Mouse (Mus musculus) forebrain, postnatal 0 days (tissue): ENCODE data around the gene Rab25. TPM values are rescaled to one million over a fixed set of nuclear protein-coding genes. Genes with fewer than 3 reads are reported as not detected.
"Not testable (repeated sequence)": the region's sequence is repeated elsewhere in the genome, so short reads cannot be mapped to it uniquely, and the experiment has no call there.

Experiments used
- ATAC-seq: fragments of 200-750 bp; cut with Nextera tagmentation; 2 replicates; pipeline ENCODE4 v1.8.0; 2017; ENCODE audit warnings: mild to moderate bottlenecking, moderate library complexity
- DNase-seq: peaks from one replicate; pipeline ENCODE4 v3.0.0-alpha.2; 2015
- H3K27ac ChIP-seq: fragments of 300-500 bp; sonication (generic); 2 replicates; pipeline ENCODE4 v1.5.1; 2014; ENCODE audit warnings: low read depth, mild to moderate bottlenecking, antibody characterized with exemption, low read length, moderate library complexity, mixed read lengths
- H3K27me3 ChIP-seq: fragments of 300-500 bp; sonication (generic); 2 replicates; pipeline ENCODE4 v1.6.1; 2014; ENCODE audit warnings: mild to moderate bottlenecking, low read length, mixed read lengths; ENCODE audit not compliant: insufficient read depth
- H3K36me3 ChIP-seq: fragments of 300-500 bp; sonication (generic); 2 replicates; pipeline ENCODE4 v1.6.1; 2014; ENCODE audit warnings: mild to moderate bottlenecking, moderate library complexity; ENCODE audit not compliant: insufficient read depth
- H3K4me1 ChIP-seq: fragments of 300-500 bp; sonication (generic); 2 replicates; pipeline ENCODE4 v1.6.1; 2014; ENCODE audit warnings: antibody characterized with exemption; ENCODE audit not compliant: insufficient read depth
- H3K4me2 ChIP-seq: fragments of 300-500 bp; sonication (generic); 2 replicates; pipeline ENCODE4 v1.6.1; 2014; ENCODE audit warnings: low read depth, mild to moderate bottlenecking, moderate library complexity
- H3K4me3 ChIP-seq: fragments of 300-500 bp; sonication (generic); 2 replicates; pipeline ENCODE4 v1.5.1; 2014; ENCODE audit warnings: low read depth, low read length, mixed read lengths
- H3K9ac ChIP-seq: fragments of 300-500 bp; sonication (generic); 2 replicates; pipeline ENCODE4 v1.6.1; 2014; ENCODE audit warnings: mild to moderate bottlenecking
- H3K9me3 ChIP-seq: fragments of 300-500 bp; sonication (generic); 2 replicates; pipeline ENCODE4 v1.6.1; 2016; ENCODE audit warnings: low read length
- CTCF ChIP-seq: sonication (generic); IDR thresholded peaks from 2 replicates; pipeline ENCODE4 v1.5.1; 2016; ENCODE audit warnings: antibody characterized with exemption, control low read depth, low read depth
- WGBS: fragments of 180-500 bp; shearing (Covaris S2); extraction: QIAGEN DNeasy Blood & Tissue Kit; methylation state at CpG from one replicate; pipeline ENCODE4 v1.1.7; 2014; 5-methylcytosine and 5-hydroxymethylcytosine counted together
- polyA plus RNA-seq: library from polyadenylated mRNA; unstranded; fragments of >200 nt; fragmentation: Nextera tagmentation; extraction: Ambion mirVana; gene quantifications from 2 replicates; pipeline ENCODE4 v1.2.1, GENCODE M21; 2015
- total RNA-seq: library from RNA; depleted of rRNA; stranded (reverse); fragments of >200 nt; gene quantifications from 2 replicates; pipeline ENCODE4 v1.2.3, GENCODE M21; 2014; rRNA removed

Gene Rab25
- not detected in 2 replicates for total RNA-seq
- 0.33 TPM in 1 of 2 replicates, not detected in the other for polyA plus RNA-seq

DNA sequence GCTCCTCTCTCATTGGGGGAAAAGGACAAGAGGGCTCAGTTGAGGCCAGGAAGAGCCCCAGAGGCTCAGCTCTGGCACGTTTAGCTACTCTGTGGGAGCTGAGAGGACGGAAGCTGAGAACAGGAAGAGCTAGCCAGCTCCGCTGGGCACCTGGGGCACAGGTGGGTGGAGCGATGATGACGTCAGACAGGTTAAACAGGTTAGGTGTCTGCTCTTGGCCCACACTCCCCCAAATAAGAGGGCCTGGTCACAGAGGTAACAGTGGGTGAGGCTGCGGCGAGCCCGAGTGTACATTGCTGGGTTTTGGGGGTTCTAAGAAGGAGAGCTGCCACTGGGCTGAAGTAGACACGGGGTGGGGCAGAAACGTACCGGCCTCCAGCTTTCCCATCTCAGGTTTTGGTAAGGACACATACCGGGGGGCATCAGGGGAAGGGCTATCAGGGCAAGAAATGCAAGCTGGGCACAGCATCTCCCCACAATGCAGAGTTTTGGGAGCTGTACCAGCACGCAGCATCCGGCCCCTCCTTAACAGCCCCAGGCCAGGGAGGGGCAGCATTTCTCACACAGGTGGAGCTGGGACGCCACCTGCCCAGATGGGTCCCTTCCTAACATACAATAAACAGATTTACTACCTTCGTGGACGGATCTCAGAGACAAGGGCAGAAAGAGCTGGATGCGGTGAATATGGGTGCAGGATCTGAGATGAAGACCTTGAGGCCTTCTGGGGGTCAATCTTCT, at the start of gene Rab25:
Rab25 (minus strand) TSS at position 121 of the 738 bp plus-strand sequence.
- Histone ChIP-seq H3K4me2 (no peak within 1 kb of the TSS), H3K9ac (no peak within 1 kb of the TSS), H3K36me3 (no peaks in the 10 kb centered on the region), H3K9me3 (no peaks in the 10 kb centered on the region), H3K27me3 (no peaks in the 10 kb centered on the region), H3K4me3 (no peak within 1 kb of the TSS), H3K4me1 (peaks cover 5% of the 10 kb centered on the region; the same call in 1 of the 2 replicates), H3K27ac (no peak within 1 kb of the TSS)
- DNase-seq (no peak), ATAC-seq (no peak)
- no peak for TF ChIP-seq CTCF
- 53% methylated on average over 18 of the region's 18 CpGs for WGBS

DNA sequence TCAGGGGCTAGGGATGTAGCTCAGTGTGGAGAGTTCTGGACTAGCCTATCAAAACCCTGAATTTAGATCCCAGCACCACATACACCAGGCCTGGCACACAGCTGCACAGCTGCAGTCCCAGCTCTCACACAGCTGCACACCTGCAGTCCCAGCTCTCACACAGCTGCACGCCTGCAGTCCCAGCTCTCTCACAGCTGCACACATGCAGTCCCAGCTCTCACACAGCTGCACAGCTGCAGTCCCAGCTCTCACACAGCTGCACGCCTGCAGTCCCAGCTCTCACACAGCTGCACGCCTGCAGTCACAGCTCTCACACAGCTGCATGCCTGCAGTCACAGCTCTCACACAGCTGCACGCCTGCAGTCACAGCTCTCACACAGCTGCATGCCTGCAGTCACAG, 48.4 kb upstream of the Rab25 start:
- not testable (repeated sequence) for H3K9me3 ChIP-seq, H3K9ac ChIP-seq, H3K36me3 ChIP-seq, H3K4me3 ChIP-seq, H3K4me1 ChIP-seq, ATAC-seq, H3K4me2 ChIP-seq, H3K27me3 ChIP-seq, H3K27ac ChIP-seq, DNase-seq
- WGBS, result 85% methylated on average over 4 of the region's 4 CpGs

GRCm38 (mm10) chr3:88593893-88594580, 45.9 kb upstream of the Rab25 start:
- Histone ChIP-seq H3K4me1 (no peaks in the 10 kb centered on the region), H3K4me3 (no peak overlapping the region), H3K4me2 (no peak overlapping the region), H3K27ac (no peak overlapping the region), H3K27me3 (no peaks in the 10 kb centered on the region), H3K9me3 (no peaks in the 10 kb centered on the region), H3K36me3 (no peaks in the 10 kb centered on the region), H3K9ac (no peak overlapping the region)
- ATAC-seq (no peak), DNase-seq (no peak)
- WGBS, result 63% methylated on average over 10 of the region's 10 CpGs
- TF ChIP-seq CTCF, result no peak

DNA sequence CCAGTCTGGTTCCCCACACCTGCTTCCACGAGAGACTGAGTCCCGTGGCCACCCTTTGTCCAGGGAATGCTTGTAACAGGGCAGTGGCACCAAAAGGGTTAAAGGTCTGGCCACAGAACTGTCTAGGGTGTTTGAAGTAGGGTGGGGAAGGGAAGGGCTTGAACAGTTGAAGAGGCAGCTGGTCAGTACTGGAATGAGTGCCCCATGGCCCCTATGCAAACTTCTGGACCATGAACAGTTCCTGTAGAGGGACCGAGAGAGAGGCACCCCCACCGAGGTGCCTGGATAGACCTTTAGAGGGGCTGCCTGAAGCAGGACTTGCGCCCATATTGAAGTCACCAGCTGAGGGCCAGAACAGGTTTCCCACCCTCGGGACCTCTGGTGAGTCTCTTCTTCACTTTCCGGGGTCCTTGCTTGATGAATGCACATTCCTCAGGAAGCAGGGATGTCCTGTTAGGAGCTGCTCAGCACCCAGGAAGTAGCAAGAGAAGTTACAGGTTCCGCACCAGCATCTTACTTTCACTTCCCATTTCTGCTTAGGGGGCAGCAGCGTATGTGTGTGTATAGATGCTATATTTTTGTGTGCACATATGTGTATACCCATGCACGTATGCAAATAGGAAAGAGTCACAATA, 45.0 kb upstream of the Rab25 start:
- no peak overlapping the region for H3K9ac ChIP-seq
- no peaks in the 10 kb centered on the region for H3K4me1 ChIP-seq
- 78% methylated on average over 10 of the region's 10 CpGs for WGBS
- H3K4me3 ChIP-seq, result no peak overlapping the region
- H3K4me2 ChIP-seq, result no peak overlapping the region
- ATAC-seq, result no peak
- H3K27me3 ChIP-seq, result no peaks in the 10 kb centered on the region
- TF ChIP-seq CTCF, result no peak
- H3K9me3 ChIP-seq, result no peaks in the 10 kb centered on the region
- DNase-seq, result no peak
- H3K27ac ChIP-seq, result no peak overlapping the region
- H3K36me3 ChIP-seq, result peaks cover 9% of the 10 kb centered on the region

GRCm38 (mm10) chr3:88591950-88592731, 44.0 kb upstream of the Rab25 start:
- H3K9me3 ChIP-seq, result no peaks in the 10 kb centered on the region
- peak; percentile 66 for TF ChIP-seq CTCF
- DNase-seq (peak; percentile 85), ATAC-seq (peak; percentile 50; the same call in 1 of the 2 replicates)
- no peak overlapping the region for H3K9ac ChIP-seq
- no peaks in the 10 kb centered on the region for H3K4me1 ChIP-seq
- no peaks in the 10 kb centered on the region for H3K27me3 ChIP-seq
- no peak overlapping the region for H3K4me3 ChIP-seq
- H3K27ac ChIP-seq, result no peak overlapping the region
- WGBS, result 31% methylated on average over 9 of the region's 9 CpGs
- no peak overlapping the region for H3K4me2 ChIP-seq
- peaks cover 18% of the 10 kb centered on the region for H3K36me3 ChIP-seq

GRCm38 (mm10) chr3:88591044-88591443, 42.9 kb upstream of the Rab25 start:
- no peak for ATAC-seq
- Histone ChIP-seq H3K36me3 (peaks cover 29% of the 10 kb centered on the region), H3K4me1 (no peaks in the 10 kb centered on the region), H3K4me3 (no peak overlapping the region), H3K9me3 (no peaks in the 10 kb centered on the region), H3K27ac (no peak overlapping the region), H3K4me2 (no peak overlapping the region), H3K27me3 (no peaks in the 10 kb centered on the region), H3K9ac (no peak overlapping the region)
- 52% methylated on average over 3 of the region's 3 CpGs for WGBS
- no peak for TF ChIP-seq CTCF
- no peak for DNase-seq
